In the genomic region with DNA sequence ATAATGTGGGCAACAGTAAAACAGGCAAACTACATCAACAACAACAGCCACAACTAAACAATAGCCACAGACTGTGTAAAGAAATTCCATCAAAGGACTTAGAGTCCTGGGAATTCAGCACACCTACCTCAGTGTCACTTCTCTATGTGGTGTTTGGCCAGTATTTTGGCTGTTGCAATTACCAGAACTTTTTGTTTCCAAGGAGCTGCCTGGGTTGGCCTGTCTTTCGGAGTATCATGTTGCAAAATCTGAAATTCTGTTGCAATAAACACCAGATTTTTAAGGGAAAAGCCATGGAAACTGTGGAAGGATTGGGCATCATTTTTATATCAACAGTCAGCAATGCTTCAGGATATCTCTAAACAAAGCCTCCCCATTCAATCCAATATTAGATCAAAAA, we compare ENCODE assay signal across 12 mouse cellular contexts.
DNase-seq lines count a peak whose midpoint lies in the region.
"Had no signal": no experiment of that assay in that cellular context is flagged by ENCODE, and none has a peak within 500 bp of the region (broad histone marks: within the 10 kb centered on the region; RNA-seq: fewer than 3 reads in every experiment).

No protein-coding gene starts in this region.

- peak; percentile 7 for DNase-seq in adrenal gland, postnatal 14 days
- DNase-seq in adrenal gland, postnatal 10 days: no peak
- peak; percentile 16 to 34 for DNase-seq in heart, adult 18-20 months
- no peak for DNase-seq in heart, postnatal 4 days
- peak; percentile 36 for DNase-seq in lung, postnatal 36 days
- no peak for DNase-seq in lung, postnatal 10 days
- no peak for DNase-seq in layer of hippocampus, postnatal 10 days (ENCODE audit: low spot score in 2 of 2)
- DNase-seq: B cell, adult 2 months; cerebellum, adult 2 months; cerebellum, postnatal 10 days; gastrocnemius, postnatal 25 days; heart, postnatal 14 days had no signal

Comparison
In these comparisons a context has a peak if more than half of its experiments do, and no peak if none do; other contexts are left out.
1. DNase-seq: peak in adrenal gland, postnatal 14 days (single experiment), heart, adult 18-20 months (2 of 2) and lung, postnatal 36 days (single experiment); none in adrenal gland, postnatal 10 days (single experiment), heart, postnatal 4 days (single experiment), lung, postnatal 10 days (single experiment) and layer of hippocampus, postnatal 10 days (0 of 2).